Mouse (Mus musculus) lung, adult 2 months (tissue): ENCODE results near the gene Ptpn11. TPM values are rescaled to one million over a fixed set of nuclear protein-coding genes. Genes with fewer than 3 reads are reported as not detected.

ENCODE experiments used
- DNase-seq: peaks from one replicate; pipeline ENCODE4 v3.0.0; 2022
- H3K4me1 ChIP-seq: fragments of 200-500 bp; 2 replicates; pipeline ENCODE4 v1.6.1; 2011; ENCODE audit warnings: low read length; ENCODE audit not compliant: control insufficient read depth, insufficient read depth
- H3K4me3 ChIP-seq: fragments of 200-500 bp; replicated peaks from 2 replicates; pipeline ENCODE3; 2011; ENCODE audit warnings: low read depth, mild to moderate bottlenecking, control low read depth, low read length; ENCODE audit errors: extremely low read depth
- CTCF ChIP-seq: fragments of 200-500 bp; IDR thresholded peaks from 2 replicates; pipeline ENCODE4 v1.5.1; 2011; ENCODE audit warnings: mild to moderate bottlenecking, low read length, control low read depth; ENCODE audit not compliant: insufficient read depth
- POLR2A ChIP-seq: fragments of 200-500 bp; IDR thresholded peaks from 2 replicates; pipeline ENCODE4 v1.6.1; 2011; ENCODE audit warnings: low read depth, mild to moderate bottlenecking, control low read depth, low read length, borderline replicate concordance; ENCODE audit errors: extremely low read depth
- WGBS: fragments of 180-500 bp; shearing (Covaris S2); methylation state at CpG from one replicate; pipeline ENCODE4 v1.1.7; 2018; 5-methylcytosine and 5-hydroxymethylcytosine counted together
- polyA plus RNA-seq: library from polyadenylated mRNA; depleted of rRNA; stranded (reverse); fragments of >200 nt; gene quantifications from 2 replicates; pipeline ENCODE4 v1.2.3, GENCODE M21; 2012; rRNA removed

The Ptpn11 gene
- polyA plus RNA-seq, 1 experiment = 44.4 TPM

GRCm38 (mm10) chr5:121106913-121107312 is 84.3 kb downstream of the Ptpn11 start:
- WGBS = 71% methylated on average over 3 of the region's 3 CpGs
- TF ChIP-seq POLR2A = no peak
- TF ChIP-seq CTCF = no peak
- no peaks in the 10 kb centered on the region for H3K4me1 ChIP-seq
- no peak overlapping the region for H3K4me3 ChIP-seq
- DNase-seq = no peak

- no peaks in the 10 kb centered on the region for H3K4me1 ChIP-seq
- DNase-seq = no peak
- 71% methylated on average over 9 of the region's 9 CpGs for WGBS
- no peak overlapping the region for H3K4me3 ChIP-seq
- TF ChIP-seq POLR2A = no peak
- TF ChIP-seq CTCF = no peak
Measured at GRCm38 (mm10) chr5:121100886-121101580, 90.2 kb downstream of the Ptpn11 start.

GRCm38 (mm10) chr5:121100095-121100494 is 91.1 kb downstream of the Ptpn11 start:
- Histone ChIP-seq H3K4me3 (no peak overlapping the region), H3K4me1 (no peaks in the 10 kb centered on the region)
- 33% methylated on average over 2 of the region's 2 CpGs for WGBS
- DNase-seq = no peak
- no peak for TF ChIP-seq CTCF
- TF ChIP-seq POLR2A = no peak

GRCm38 (mm10) chr5:121097970-121098369 is 93.2 kb downstream of the Ptpn11 start:
- TF ChIP-seq POLR2A (no peak), CTCF (no peak)
- DNase-seq = no peak
- Histone ChIP-seq H3K4me1 (no peaks in the 10 kb centered on the region), H3K4me3 (no peak overlapping the region)
- 79% methylated on average over 4 of the region's 4 CpGs for WGBS

- no peak for TF ChIP-seq CTCF
- TF ChIP-seq POLR2A = no peak
- 78% methylated on average over 5 of the region's 5 CpGs for WGBS
- DNase-seq = no peak
- H3K4me1 ChIP-seq = no peaks in the 10 kb centered on the region
- H3K4me3 ChIP-seq = no peak overlapping the region
Measured at GRCm38 (mm10) chr5:121096744-121097143, 94.5 kb downstream of the Ptpn11 start.

- TF ChIP-seq POLR2A = no peak
- no peak for TF ChIP-seq CTCF
- no peak overlapping the region for H3K4me3 ChIP-seq
- DNase-seq = no peak
- no peaks in the 10 kb centered on the region for H3K4me1 ChIP-seq
- 61% methylated on average over 3 of the region's 3 CpGs for WGBS
Measured at GRCm38 (mm10) chr5:121093281-121093680, 97.9 kb downstream of the Ptpn11 start.

GRCm38 (mm10) chr5:121089660-121090059 is 101.5 kb downstream of the Ptpn11 start:
- 65% methylated on average over 7 of the region's 7 CpGs for WGBS
- TF ChIP-seq POLR2A = no peak
- TF ChIP-seq CTCF = no peak
- DNase-seq = no peak
- H3K4me1 ChIP-seq = no peaks in the 10 kb centered on the region
- no peak overlapping the region for H3K4me3 ChIP-seq

GRCm38 (mm10) chr5:121087733-121088132 is 103.5 kb downstream of the Ptpn11 start:
- H3K4me3 ChIP-seq = no peak overlapping the region
- no peak for DNase-seq
- 48% methylated on average over 7 of the region's 7 CpGs for WGBS

GRCm38 (mm10) chr5:121082605-121083004 is 108.6 kb downstream of the Ptpn11 start:
- WGBS = 88% methylated on average over 7 of the region's 7 CpGs
- H3K4me1 ChIP-seq = no peaks in the 10 kb centered on the region
- H3K4me3 ChIP-seq = no peak overlapping the region
- DNase-seq = no peak
- no peak for TF ChIP-seq POLR2A
- TF ChIP-seq CTCF = no peak

More at GRCm38 (mm10) chr5:121087733-121088132, 103.5 kb downstream of the Ptpn11 start:
- H3K4me1 ChIP-seq = no peaks in the 10 kb centered on the region
- TF ChIP-seq CTCF = no peak
- no peak for TF ChIP-seq POLR2A

GRCm38 (mm10) chr5:121081754-121082153 is 109.4 kb downstream of the Ptpn11 start:
- no peak overlapping the region for H3K4me3 ChIP-seq
- WGBS = 78% methylated on average over 5 of the region's 5 CpGs
- DNase-seq = no peak
- TF ChIP-seq POLR2A (no peak), CTCF (no peak)
- H3K4me1 ChIP-seq = no peaks in the 10 kb centered on the region

Other genes starting within 250 kb of the Ptpn11 start
- gene Rph3a, start 181.3 kb downstream of the Ptpn11 start, polyA plus RNA-seq = not detected in 2 replicates
- gene Rpl6, start 13.1 kb upstream of the Ptpn11 start, polyA plus RNA-seq = 171 and 213 TPM in 2 replicates
- 15.4 and 16.4 TPM in 2 replicates for gene Hectd4, start 28.8 kb upstream of the Ptpn11 start, polyA plus RNA-seq
- gene Trafd1, start 194.2 kb upstream of the Ptpn11 start, polyA plus RNA-seq = 83.8 and 108 TPM in 2 replicates
- 6.2 and 10.0 TPM in 2 replicates for gene Naa25, start 206.5 kb upstream of the Ptpn11 start, polyA plus RNA-seq